Mouse (Mus musculus) testis, postnatal 10 days (tissue): ENCODE data around the gene Calr3.

Experiments used
- DNase-seq: peaks from one replicate; pipeline ENCODE4 v3.0.0; 2021; ENCODE audit warnings: low spot score

Gene Calr3

DNA sequence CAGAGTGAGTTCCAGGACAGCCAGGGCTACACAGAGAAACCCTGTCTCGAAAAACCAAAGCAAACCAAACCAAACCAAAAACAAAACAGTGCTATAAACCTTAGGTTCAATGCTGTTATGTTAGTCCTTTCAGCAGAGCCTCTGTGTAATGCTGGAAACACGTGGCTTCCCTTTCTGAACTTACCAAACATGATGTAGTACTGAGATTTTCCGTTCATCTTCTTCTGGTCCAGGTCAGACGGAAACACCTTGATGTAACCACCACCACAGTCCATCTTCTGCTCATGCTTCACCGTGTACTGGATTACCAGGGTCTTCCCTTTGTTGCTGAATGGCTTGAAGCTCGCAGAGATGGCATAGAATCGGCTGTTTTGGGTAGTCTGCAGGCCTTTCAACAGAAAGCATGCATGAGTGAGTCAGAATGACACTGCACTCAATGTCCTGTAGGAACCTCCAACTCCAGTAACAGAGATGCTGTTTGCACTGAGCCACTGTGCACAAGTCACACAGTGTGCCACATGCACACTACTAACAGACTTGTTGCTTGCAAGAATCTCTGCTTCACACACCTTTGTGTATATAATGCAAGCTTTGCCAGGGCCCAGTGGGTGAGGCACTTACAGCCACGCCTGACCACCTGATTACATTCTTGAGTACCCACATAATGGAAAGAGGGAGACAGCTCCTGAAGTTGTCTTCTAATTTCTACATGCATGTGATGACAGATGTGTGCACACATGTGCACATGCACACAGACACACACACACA lies 5.2 kb downstream of the Calr3 start:
- no peak for DNase-seq

DNA sequence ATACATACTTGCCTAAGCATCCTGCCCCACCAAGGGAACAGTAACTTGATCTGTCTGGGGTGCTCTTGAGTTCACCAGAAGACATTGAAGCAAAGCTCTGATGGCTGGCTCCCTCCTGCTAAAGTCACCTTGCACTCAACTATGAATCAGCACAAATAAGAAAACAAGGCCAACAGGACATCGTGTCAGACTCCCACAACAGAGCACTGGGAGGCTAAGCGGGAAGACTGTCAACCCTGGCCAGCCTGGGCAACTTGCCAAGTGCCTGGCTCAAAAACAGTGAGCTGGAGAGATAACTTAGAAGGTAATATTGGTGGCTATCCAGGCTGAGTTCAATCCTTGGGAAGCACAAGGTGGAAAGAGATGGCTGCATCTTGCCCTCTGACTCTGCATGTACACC lies 8.7 kb downstream of the Calr3 start:
- DNase-seq: peak; percentile 82

GRCm38 (mm10) chr8:72429676-72430075 lies 14.0 kb downstream of the Calr3 start:
- DNase-seq: no peak

DNA sequence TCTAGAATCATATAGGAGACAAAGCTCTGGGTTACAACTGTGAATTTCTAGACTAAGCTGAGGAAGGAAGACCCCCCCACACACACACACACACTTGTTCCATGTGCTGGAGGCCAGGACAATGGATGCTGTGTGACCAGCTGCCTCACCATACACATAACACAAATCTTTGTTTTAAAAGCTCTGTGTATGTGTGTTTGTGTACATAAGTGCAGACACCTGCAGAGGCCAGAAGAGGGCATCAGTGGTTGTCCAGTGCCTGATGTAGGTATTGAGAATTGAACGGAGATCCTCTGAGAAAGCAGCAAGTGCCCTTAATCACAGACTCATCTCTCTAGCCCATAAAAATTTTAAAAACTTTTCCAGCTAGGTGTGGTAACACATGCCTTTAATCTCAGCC lies 20.7 kb downstream of the Calr3 start:
- no peak for DNase-seq

DNA sequence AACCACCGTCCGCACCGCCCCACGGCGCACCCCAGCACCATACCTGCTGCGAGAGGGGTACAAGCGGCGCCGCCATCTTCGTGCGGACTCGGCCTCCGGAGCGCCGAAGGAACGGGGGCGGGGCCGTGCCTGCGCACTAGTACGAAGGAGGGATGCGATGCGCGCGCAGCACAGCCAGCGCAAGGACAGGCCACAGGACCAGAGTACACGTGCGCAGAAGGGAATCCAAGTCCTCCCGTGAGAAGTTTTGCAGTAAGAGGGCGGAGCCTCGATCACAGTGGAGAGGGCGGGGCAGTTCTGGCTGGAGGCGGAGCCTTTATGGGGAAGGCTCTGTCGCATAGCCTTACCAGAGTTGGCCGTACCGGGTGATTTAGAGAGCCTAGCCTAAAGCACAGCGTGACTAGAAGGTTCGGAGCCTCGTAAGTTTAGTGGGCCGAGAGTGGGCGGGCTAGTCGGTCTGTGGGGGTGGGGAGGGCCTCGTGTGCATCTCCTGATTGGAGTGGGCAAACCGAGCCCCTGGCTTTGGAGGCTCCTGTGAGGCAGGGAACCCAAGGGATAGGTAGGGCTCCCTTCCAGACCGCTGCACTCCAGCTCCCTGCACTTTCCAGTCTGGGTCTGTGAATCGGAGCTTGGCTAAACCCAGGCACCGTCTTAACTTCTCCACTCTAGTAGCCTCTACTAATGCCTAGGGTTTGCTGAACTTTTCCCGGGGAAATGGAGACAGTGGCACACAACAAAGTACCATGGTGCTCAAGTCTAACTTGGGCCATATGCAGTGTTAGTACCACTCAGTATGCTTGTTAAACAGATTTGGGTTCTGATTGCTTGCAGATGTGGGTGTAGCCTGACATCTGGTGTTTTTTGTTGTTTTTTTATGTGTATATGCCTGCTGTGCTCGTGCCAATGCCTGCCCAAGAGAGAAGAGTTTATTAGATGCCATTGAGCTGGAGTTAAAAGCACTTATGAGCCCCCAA lies 22.0 kb downstream of the Calr3 start, which contains the start of gene Eps15l1:
Eps15l1 (minus strand) TSS at position 99 of the 974 bp plus-strand sequence.
- DNase-seq: peak; percentile 100

DNA sequence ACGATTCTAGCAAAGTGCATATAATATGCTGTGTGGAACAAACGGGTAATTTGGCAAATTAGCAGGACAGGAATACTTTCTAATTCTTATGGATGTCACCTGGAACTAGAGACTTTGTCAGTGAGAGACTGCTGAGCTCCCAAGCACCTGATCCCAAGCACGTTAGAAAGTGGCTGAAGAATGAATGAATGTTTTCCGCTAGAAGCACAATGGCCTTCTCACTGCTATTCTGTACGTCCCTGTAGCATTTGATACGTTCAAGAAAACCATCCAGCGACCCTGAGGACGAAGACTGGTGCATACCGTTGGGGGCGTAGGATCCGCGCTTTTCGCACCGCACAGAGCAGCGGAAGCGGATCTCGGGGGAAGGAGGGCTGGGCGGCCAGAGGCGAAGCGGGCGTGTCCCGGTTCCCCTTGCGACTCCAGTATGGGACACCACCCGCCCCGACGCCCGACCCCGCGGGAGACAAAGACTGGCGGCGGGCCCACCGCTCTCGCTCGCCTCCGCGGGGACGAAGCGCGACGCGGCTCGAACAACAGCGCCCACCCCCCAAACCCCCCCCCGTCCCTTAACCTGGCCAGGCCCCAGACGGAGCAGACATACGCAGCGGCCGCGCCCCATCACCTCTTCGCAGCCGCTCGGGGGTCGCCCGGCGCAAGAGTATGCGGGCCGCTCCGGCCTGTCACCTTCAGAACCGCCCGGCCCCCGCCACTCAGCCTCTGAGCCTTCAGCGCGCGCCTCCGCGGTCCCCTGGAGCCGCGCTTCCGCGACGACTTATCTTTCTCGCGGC lies 22.9 kb downstream of the Calr3 start:
- peak; percentile 74 for DNase-seq

DNA sequence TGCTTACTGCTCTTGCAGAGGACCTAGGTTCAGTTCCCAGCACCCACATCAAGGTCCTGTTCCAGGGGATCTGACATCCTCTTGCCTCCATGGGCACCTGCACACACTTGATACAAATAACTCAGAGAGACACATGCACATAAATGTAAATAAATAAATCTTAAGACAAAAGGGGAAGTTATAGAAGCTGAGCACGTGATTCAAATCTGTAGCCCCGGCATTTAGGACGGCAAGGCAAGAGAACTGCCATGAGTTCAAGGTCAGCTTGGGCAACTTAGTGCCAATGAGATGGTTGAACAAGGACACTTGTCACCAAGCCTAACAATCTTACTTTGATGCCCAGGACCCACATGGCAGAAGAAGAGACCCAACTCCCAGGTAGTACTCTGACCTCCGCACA lies 25.6 kb downstream of the Calr3 start:
- DNase-seq: no peak

DNA sequence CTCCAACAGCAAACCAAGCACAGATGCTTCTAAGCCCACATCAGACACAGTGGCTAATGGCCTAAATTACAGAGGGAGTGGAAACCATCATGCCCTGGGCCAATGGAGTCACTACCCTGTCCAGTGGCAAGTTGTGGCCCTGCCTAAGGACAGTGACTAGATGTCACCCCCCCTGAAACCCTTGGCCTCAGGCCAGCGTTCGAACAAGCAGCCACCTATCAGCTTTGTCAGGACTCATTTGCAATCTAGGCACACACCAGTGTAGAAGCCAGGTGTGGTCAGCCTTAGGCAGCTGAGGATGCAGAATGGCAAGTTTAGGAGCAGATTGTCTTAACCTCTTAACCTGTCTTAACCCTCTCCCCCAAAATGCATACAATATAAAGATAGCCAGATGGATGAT lies 28.4 kb downstream of the Calr3 start:
- peak; percentile 58 for DNase-seq

DNA sequence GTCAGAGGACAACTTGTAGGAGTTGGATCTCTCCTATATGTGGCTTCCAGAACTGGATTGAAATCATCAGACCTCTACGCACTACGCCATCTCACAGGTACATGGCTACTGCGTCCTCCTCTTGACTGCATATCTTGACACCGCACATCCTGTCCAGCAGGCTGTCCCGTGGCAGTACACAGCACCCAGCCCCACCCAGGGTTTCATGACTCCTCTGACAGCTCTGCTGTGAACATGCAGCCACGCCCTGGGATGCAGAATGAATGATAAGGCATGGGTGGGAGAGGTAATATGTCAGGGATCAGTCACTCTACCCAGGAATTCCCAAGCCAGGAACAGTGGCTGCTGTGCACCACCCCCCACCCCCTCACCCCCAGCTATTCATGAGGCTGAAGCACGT lies 29.8 kb downstream of the Calr3 start:
- no peak for DNase-seq

DNA sequence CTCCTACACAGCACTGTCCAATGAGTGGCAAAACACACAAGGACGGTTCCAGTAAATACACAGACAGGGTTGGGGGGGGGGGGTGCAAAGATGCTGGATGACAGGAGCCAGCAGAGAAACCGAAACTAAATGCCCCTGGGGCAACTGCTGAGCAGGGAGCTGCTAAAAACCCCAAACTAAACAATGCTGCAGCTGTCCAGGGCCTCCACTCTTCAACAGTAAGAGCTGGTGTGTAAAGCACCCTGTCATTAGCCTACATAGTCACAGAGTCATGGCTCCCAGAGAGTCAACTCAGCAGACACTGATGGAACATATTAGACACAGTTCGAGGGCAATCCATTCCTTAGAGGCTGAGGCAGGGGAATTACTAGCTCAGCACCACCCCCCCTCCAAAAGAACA lies 34.2 kb downstream of the Calr3 start:
- DNase-seq: no peak

DNA sequence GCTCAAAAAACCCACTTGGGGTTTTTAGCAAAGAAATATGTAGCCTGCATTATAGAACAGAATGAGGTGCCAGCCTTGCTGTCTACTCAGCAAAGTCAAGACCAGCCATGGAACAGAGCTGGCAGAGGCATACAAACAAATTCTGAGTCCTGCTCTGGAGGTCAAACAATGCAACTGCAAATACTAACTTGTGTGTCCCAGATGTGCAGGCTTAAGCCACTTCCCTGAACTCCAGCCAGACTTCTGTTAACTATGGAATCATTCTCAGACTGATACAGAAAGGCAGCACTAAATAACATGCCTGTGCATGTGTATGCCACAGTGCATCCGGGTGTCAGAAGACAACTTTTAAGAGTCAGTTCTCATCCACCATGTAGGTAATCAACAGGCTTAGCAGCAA lies 35.8 kb downstream of the Calr3 start:
- no peak for DNase-seq

DNA sequence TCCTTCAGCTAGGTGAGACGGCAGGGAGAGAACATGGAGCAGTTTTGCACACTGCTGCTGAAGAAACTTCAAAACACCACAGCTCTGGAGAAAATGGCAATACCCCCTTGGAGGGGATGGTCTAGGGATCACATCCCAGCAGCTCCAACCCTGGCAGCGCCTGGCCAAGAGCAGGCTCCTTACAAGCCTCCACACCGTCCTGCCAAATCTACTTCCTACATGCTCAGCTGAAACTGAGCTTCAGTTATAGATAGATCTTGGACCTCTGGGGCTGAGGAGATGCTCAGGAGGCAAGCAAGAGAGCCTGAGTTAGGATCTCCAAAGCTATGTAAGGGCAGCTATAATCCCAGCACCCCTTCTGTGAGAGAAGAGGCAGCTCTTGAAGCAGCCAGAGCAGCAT lies 40.7 kb downstream of the Calr3 start:
- DNase-seq: no peak

DNA sequence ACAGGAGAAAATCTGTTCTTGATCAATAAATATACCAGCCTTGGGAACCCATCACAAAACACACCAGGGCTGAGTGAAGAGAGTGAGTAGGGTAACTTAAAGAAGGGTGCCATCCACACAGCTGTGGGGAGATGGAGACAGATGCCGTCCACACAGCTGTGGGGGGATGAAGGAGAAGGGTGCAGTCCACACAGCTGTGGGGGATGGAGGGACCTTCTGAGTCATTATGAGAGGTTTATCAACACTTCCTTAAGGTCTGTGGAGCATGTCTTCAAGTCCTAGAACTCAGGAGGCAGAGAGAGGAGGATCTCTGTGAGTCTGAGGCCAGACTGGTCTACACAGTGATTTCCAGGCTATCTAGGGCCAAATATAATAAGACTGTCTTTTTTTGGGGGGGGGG lies 42.3 kb downstream of the Calr3 start:
- DNase-seq: no peak

DNA sequence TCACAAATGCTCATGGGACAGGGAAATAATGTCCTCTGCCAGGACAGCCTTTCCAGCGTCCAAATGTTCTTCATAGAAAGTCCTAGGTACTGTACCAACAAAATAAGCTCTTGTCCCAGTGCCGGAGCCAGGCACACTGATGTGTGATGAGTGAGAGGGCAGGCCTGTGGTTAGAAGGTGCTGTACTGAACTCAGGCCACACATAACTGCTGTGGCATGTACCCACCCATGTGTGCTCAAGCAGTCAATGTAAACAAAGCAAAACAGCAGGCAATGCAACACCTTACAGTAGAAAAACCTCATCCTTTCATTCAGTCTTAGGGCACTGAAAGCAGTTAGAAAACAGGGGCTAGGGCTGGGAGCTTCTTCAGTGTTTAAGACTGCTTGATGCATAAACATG lies 57.9 kb downstream of the Calr3 start:
- no peak for DNase-seq

DNA sequence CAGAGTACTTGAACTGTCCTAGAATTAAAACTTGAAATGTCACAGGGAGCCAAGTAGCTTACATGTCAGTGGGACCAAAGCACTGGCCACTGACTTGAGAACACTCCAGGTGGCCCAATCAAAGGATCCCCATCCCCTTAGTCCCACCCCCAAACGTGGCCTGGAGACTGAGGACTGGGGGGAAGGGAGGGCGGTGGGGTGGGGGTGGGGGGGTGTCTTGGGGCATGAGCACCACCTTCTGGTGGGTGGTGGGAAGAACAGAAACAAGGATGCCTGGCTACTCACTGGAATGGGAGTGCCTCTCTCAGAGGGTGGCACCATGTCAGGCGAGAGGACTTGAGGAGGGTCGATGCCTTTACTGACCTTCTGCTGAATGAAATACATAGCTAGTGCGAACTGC lies 61.3 kb downstream of the Calr3 start:
- no peak for DNase-seq

DNA sequence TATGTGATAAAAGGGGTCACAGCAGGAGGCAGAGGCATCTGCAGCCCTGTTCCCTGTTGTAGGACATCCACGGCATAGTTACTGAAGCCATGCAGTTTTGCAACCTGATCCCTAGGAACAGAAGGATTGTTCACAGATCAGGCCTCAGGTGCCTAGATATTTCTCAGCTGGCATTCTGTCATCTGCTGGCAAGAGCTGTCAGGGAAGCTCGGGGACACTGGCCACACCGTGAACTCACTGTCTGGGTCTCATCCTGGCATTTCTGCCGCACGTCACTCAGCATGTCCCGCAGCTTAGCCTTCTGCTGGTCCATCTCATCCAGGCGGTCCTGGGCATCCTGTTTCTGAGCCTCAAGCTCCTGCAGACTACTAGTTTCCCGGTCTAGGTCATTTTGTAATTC lies 63.0 kb downstream of the Calr3 start:
- no peak for DNase-seq

- no peak for DNase-seq
These were observed 66.8 kb downstream of the Calr3 start for GRCm38 (mm10) chr8:72376900-72377299.

- DNase-seq: no peak
These were observed 67.4 kb downstream of the Calr3 start for GRCm38 (mm10) chr8:72376309-72376708.

- no peak for DNase-seq
These were observed 68.5 kb downstream of the Calr3 start for GRCm38 (mm10) chr8:72375161-72375560.
